Mouse (Mus musculus) ES-E14 (cell line): ENCODE data around the gene Arfip1.
A peak's percentile ranks its signal among the peaks of the same experiment; 100 is the strongest.

Experiments used
- HCFC1 ChIP-seq: IDR thresholded peaks from 2 replicates; pipeline ENCODE4 v1.6.1; 2012; ENCODE audit warnings: low read length, inconsistent platforms, borderline replicate concordance; ENCODE audit not compliant: insufficient read depth
- ZC3H11A ChIP-seq: IDR thresholded peaks from 2 replicates; pipeline ENCODE4 v1.6.1; 2012; ENCODE audit warnings: low read depth, mild to moderate bottlenecking, inconsistent platforms, low read length, borderline replicate concordance

- TF ChIP-seq HCFC1 (peak; percentile 58; the same call in 1 of the 2 replicates), ZC3H11A (no peak)
Observed at GRCm38 (mm10) chr3:84582023-84582912, at the start of gene Arfip1.
